Comparison of ENCODE assay signal across 9 mouse cellular contexts in the genomic region with DNA sequence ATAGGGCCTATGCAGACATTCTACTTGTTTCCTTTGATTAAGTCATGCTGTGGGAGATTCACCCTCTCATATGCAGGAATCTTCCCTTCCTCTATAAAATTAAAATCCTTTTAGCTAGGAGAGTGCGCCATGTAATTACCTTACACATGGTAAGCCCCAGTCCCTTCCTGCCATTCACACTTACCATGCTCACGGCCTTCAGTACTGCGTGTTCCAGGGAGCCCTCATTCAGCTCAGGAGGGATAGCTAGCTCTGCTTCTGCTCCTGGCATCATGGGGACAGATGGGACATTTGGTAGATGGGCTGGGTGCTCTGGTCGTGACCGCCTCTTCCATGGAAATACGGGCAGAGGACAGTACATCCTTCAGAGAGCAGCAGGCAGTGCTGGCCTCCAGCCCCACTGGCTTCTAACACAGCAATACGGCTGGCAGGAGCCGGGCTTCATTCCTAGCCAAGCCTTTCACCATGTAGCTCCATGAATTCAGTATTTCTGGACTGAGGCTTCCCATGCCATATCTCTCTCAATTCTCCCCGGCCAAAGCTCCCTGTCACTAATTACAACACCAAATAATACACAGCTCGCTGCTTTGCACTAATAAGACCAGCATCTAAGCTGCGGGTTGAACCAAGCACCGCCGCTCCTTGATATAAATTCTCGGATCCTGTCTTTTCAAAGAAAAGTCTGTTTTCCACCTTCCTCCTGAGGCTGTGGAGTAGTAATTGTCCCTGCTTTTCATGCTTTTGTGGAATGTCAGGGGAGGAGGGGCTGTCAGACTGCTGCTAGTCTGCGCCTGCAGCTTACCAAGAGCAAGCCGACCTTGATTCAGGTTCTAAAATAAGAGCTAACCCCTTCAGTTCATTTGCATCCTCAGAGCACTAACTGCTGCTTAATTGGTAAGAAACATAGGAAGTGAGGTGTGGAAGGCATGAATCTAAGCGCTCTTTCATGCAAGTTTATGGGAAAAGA.
A peak's percentile ranks its signal among the peaks of the same experiment; 100 is the strongest.
DNase-seq lines count a peak whose midpoint lies in the region; ATAC-seq and TF ChIP-seq lines count a peak whose summit lies in the region.
"Had no signal": no experiment of that assay in that cellular context is flagged by ENCODE, and none has a peak within 500 bp of the region (broad histone marks: within the 10 kb centered on the region; RNA-seq: fewer than 3 reads in every experiment).

No protein-coding gene starts in this region.

- DNase-seq in right cerebral cortex, adult 18-20 months = peak; percentile 19
- DNase-seq in right cerebral cortex, postnatal 14 days = no peak
- peak; percentile 73 for DNase-seq in forebrain, postnatal 0 days
- no peak for DNase-seq in lung, postnatal 0 days (ENCODE audit: low spot score)
- DNase-seq in adrenal gland, adult 18-20 months (ENCODE audit: low spot score in 2 of 2) = no peak
- DNase-seq: lung, embryonic 14.5 days had no signal

- no peaks in the 10 kb centered on the region for H3K9me3 ChIP-seq in forebrain, postnatal 0 days (ENCODE audit: low read length)
- no peaks in the 10 kb centered on the region for H3K9me3 ChIP-seq in hindbrain, embryonic 13.5 days
- no peaks in the 10 kb centered on the region for H3K9me3 ChIP-seq in neural tube, embryonic 14.5 days (ENCODE audit: control insufficient read depth, low read length)
- H3K9me3 ChIP-seq in intestine, embryonic 15.5 days = no peaks in the 10 kb centered on the region
- no peaks in the 10 kb centered on the region for H3K9me3 ChIP-seq in lung, postnatal 0 days (ENCODE audit: low read length)

- H3K27ac ChIP-seq in forebrain, postnatal 0 days (ENCODE audit: low read depth, low read length) = peak overlapping the region; percentile 76
- H3K27ac ChIP-seq in hindbrain, embryonic 13.5 days = peak overlapping the region; percentile 87
- peak overlapping the region; percentile 73 for H3K27ac ChIP-seq in neural tube, embryonic 14.5 days (ENCODE audit: low read depth, low read length)
- H3K27ac ChIP-seq in intestine, embryonic 15.5 days = no peak overlapping the region
- H3K27ac ChIP-seq in lung, postnatal 0 days (ENCODE audit: low read length) = no peak overlapping the region

- no peak for TF ChIP-seq CTCF in forebrain, postnatal 0 days (IDR thresholded peaks at IDR 0.05; ENCODE audit: low read depth)
- no peak for TF ChIP-seq CTCF in lung, postnatal 0 days (IDR thresholded peaks at IDR 0.05)

- 16% methylated on average over 17 of the region's 17 CpGs for WGBS in forebrain, postnatal 0 days
- WGBS in hindbrain, embryonic 13.5 days = 41% methylated on average over 17 of the region's 17 CpGs
- WGBS in neural tube, embryonic 14.5 days = 25% methylated on average over 17 of the region's 17 CpGs
- WGBS in intestine, embryonic 15.5 days = 71% methylated on average over 17 of the region's 17 CpGs
- 77% methylated on average over 17 of the region's 17 CpGs for WGBS in lung, postnatal 0 days

- peak overlapping the region; percentile 15; the same call in 1 of the 2 replicates for H3K9ac ChIP-seq in forebrain, postnatal 0 days
- H3K9ac ChIP-seq in hindbrain, embryonic 13.5 days = peak overlapping the region; percentile 51
- H3K9ac ChIP-seq in neural tube, embryonic 14.5 days (replicated peaks; ENCODE audit: low read depth, low read length) = no peak overlapping the region
- H3K9ac ChIP-seq in intestine, embryonic 15.5 days = no peak overlapping the region
- no peak overlapping the region for H3K9ac ChIP-seq in lung, postnatal 0 days (replicated peaks; ENCODE audit: low read depth)
- H3K9ac ChIP-seq: lung, embryonic 14.5 days had no signal

- no peaks in the 10 kb centered on the region; the same call in 1 of the 2 replicates for H3K36me3 ChIP-seq in forebrain, postnatal 0 days (ENCODE audit: insufficient read depth)
- H3K36me3 ChIP-seq in hindbrain, embryonic 13.5 days = peaks cover 21% of the 10 kb centered on the region
- H3K36me3 ChIP-seq in neural tube, embryonic 14.5 days (ENCODE audit: control insufficient read depth, insufficient read depth, low read length) = no peaks in the 10 kb centered on the region
- no peaks in the 10 kb centered on the region for H3K36me3 ChIP-seq in intestine, embryonic 15.5 days
- H3K36me3 ChIP-seq in lung, postnatal 0 days (ENCODE audit: insufficient read depth, low read length) = no peaks in the 10 kb centered on the region

- TF ChIP-seq EP300 in lung, postnatal 0 days (IDR thresholded peaks at IDR 0.05) = no peak

- H3K4me3 ChIP-seq in forebrain, postnatal 0 days (ENCODE audit: low read depth, low read length) = no peak overlapping the region
- no peak overlapping the region for H3K4me3 ChIP-seq in hindbrain, embryonic 13.5 days
- H3K4me3 ChIP-seq in neural tube, embryonic 14.5 days (ENCODE audit: low read depth, low read length) = no peak overlapping the region
- no peak overlapping the region for H3K4me3 ChIP-seq in intestine, embryonic 15.5 days (replicated peaks)
- H3K4me3 ChIP-seq in lung, postnatal 0 days (ENCODE audit: low read depth, low read length) = no peak overlapping the region

- peaks cover 37% of the 10 kb centered on the region for H3K4me1 ChIP-seq in forebrain, postnatal 0 days (ENCODE audit: insufficient read depth)
- peaks cover 48% of the 10 kb centered on the region for H3K4me1 ChIP-seq in hindbrain, embryonic 13.5 days (replicated peaks)
- H3K4me1 ChIP-seq in neural tube, embryonic 14.5 days (ENCODE audit: control insufficient read depth, insufficient read depth, low read length) = peaks cover 41% of the 10 kb centered on the region
- no peaks in the 10 kb centered on the region for H3K4me1 ChIP-seq in intestine, embryonic 15.5 days (replicated peaks)
- no peaks in the 10 kb centered on the region for H3K4me1 ChIP-seq in lung, postnatal 0 days (ENCODE audit: insufficient read depth, low read depth, low read length)

- H3K27me3 ChIP-seq in forebrain, postnatal 0 days (ENCODE audit: insufficient read depth, low read length) = no peaks in the 10 kb centered on the region
- no peaks in the 10 kb centered on the region for H3K27me3 ChIP-seq in hindbrain, embryonic 13.5 days
- no peaks in the 10 kb centered on the region for H3K27me3 ChIP-seq in neural tube, embryonic 14.5 days (ENCODE audit: control insufficient read depth, insufficient read depth, low read length)
- H3K27me3 ChIP-seq in intestine, embryonic 15.5 days (replicated peaks) = no peaks in the 10 kb centered on the region
- no peaks in the 10 kb centered on the region for H3K27me3 ChIP-seq in lung, postnatal 0 days (replicated peaks; ENCODE audit: insufficient read depth, low read length)

- H3K4me2 ChIP-seq in forebrain, postnatal 0 days (ENCODE audit: low read depth) = peak overlapping the region; percentile 21
- H3K4me2 ChIP-seq in hindbrain, embryonic 13.5 days = no peak overlapping the region
- H3K4me2 ChIP-seq in neural tube, embryonic 14.5 days (ENCODE audit: low read depth, low read length) = no peak overlapping the region
- H3K4me2 ChIP-seq in intestine, embryonic 15.5 days (replicated peaks) = no peak overlapping the region
- H3K4me2 ChIP-seq in lung, postnatal 0 days (replicated peaks; ENCODE audit: low read depth, low read length) = no peak overlapping the region
- H3K4me2 ChIP-seq: lung, embryonic 14.5 days had no signal

- peak; percentile 62 for ATAC-seq in forebrain, postnatal 0 days
- no peak for ATAC-seq in hindbrain, embryonic 13.5 days (ENCODE audit: low FRiP score)
- peak; percentile 38; the same call in 1 of the 2 replicates for ATAC-seq in neural tube, embryonic 14.5 days (ENCODE audit: low read depth)
- ATAC-seq in intestine, embryonic 15.5 days = no peak
- ATAC-seq in lung, postnatal 0 days = no peak

Comparison
In these comparisons a context has a peak if more than half of its experiments do, and no peak if none do; other contexts are left out.
1. DNase-seq: peak in right cerebral cortex, adult 18-20 months (single experiment) and forebrain, postnatal 0 days (single experiment); none in right cerebral cortex, postnatal 14 days (single experiment), lung, postnatal 0 days (single experiment) and adrenal gland, adult 18-20 months (0 of 2).
2. ATAC-seq: peak in forebrain, postnatal 0 days (single experiment) and neural tube, embryonic 14.5 days (single experiment); none in hindbrain, embryonic 13.5 days (single experiment), intestine, embryonic 15.5 days (single experiment) and lung, postnatal 0 days (single experiment).
3. H3K27ac ChIP-seq: peak in forebrain, postnatal 0 days (single experiment), hindbrain, embryonic 13.5 days (single experiment) and neural tube, embryonic 14.5 days (single experiment); none in intestine, embryonic 15.5 days (single experiment) and lung, postnatal 0 days (single experiment).
4. H3K9ac ChIP-seq: peak in forebrain, postnatal 0 days (single experiment) and hindbrain, embryonic 13.5 days (single experiment); none in neural tube, embryonic 14.5 days (single experiment), intestine, embryonic 15.5 days (single experiment) and lung, postnatal 0 days (single experiment).